Mouse (Mus musculus) heart, embryonic 12.5 days (tissue): ENCODE measurements around the gene Tmem163. TPM values are rescaled to one million over a fixed set of nuclear protein-coding genes. Genes with fewer than 3 reads are reported as not detected.

Source experiments
- ATAC-seq: fragments of 200-750 bp; cut with Nextera tagmentation; 2 replicates; pipeline ENCODE4 v1.8.0; 2017; ENCODE audit warnings: moderate TSS enrichment, moderate library complexity; ENCODE audit not compliant: insufficient number of reproducible peaks, low FRiP score
- H3K27ac ChIP-seq: fragments of 300-500 bp; sonication (generic); 2 replicates; pipeline ENCODE4 v1.5.1; 2016; ENCODE audit warnings: mild to moderate bottlenecking, moderate library complexity; ENCODE audit not compliant: poor library complexity, severe bottlenecking
- H3K27me3 ChIP-seq: fragments of 300-500 bp; sonication (generic); replicated peaks from 2 replicates; pipeline ENCODE4 v1.6.1; 2016; ENCODE audit warnings: mild to moderate bottlenecking, moderate library complexity
- H3K36me3 ChIP-seq: fragments of 300-500 bp; sonication (generic); 2 replicates; pipeline ENCODE4 v1.6.1; 2016; ENCODE audit warnings: mild to moderate bottlenecking, moderate library complexity
- H3K4me1 ChIP-seq: fragments of 300-500 bp; sonication (generic); replicated peaks from 2 replicates; pipeline ENCODE4 v1.6.1; 2016; ENCODE audit warnings: mild to moderate bottlenecking
- H3K4me2 ChIP-seq: fragments of 300-500 bp; sonication (generic); 2 replicates; pipeline ENCODE4 v1.6.1; 2016; ENCODE audit warnings: mild to moderate bottlenecking, moderate library complexity
- H3K4me3 ChIP-seq: fragments of 300-500 bp; sonication (generic); 2 replicates; pipeline ENCODE4 v1.5.1; 2016; ENCODE audit warnings: mild to moderate bottlenecking
- H3K9ac ChIP-seq: fragments of 300-500 bp; sonication (generic); 2 replicates; pipeline ENCODE4 v1.6.1; 2016; ENCODE audit warnings: mild to moderate bottlenecking, moderate library complexity
- H3K9me3 ChIP-seq: fragments of 300-500 bp; sonication (generic); replicated peaks from 2 replicates; pipeline ENCODE4 v1.6.1; 2016; ENCODE audit warnings: mild to moderate bottlenecking, moderate library complexity
- WGBS: fragments of 180-500 bp; shearing (Covaris S2); methylation state at CpG from one replicate; pipeline ENCODE4 v1.1.7; 2016; 5-methylcytosine and 5-hydroxymethylcytosine counted together
- polyA plus RNA-seq: library from polyadenylated mRNA; unstranded; fragments of >200 nt; fragmentation: Nextera tagmentation; extraction: Ambion mirVana; gene quantifications from 2 replicates; pipeline ENCODE4 v1.2.1, GENCODE M21; 2016

The Tmem163 gene
- polyA plus RNA-seq, 1 experiment from 2014 or later: 35.0 TPM

DNA sequence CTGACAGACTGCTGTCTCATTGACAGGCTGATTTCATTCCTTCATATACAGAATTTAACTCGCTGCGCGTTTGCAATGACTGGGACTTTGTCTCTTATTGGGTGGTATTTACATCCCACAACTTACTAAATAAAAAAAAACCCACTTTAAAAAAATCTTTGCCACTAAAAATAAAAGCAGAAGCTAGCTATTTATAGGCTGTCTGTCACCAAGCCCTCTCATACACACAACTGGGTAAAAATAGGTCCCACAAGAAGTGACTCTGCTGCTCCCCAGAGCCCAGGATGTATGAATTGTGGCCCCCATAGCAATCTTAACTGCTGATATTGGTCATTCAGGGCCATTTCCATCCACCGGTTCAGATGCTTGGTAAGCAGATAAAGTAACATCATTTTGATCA is 83.2 kb downstream of the Tmem163 start:
- H3K36me3 ChIP-seq: no peaks in the 10 kb centered on the region
- no peak overlapping the region for H3K4me3 ChIP-seq
- H3K27me3 ChIP-seq: no peaks in the 10 kb centered on the region
- ATAC-seq: no peak
- peak overlapping the region; percentile 82 for H3K27ac ChIP-seq
- H3K4me1 ChIP-seq: peaks cover 21% of the 10 kb centered on the region
- H3K9me3 ChIP-seq: no peaks in the 10 kb centered on the region
- H3K4me2 ChIP-seq: no peak overlapping the region
- WGBS: 48% methylated on average over 4 of the region's 4 CpGs
- H3K9ac ChIP-seq: no peak overlapping the region

GRCm38 (mm10) chr1:127595735-127596134 is 83.6 kb downstream of the Tmem163 start:
- H3K27me3 ChIP-seq: no peaks in the 10 kb centered on the region
- no peak overlapping the region for H3K4me3 ChIP-seq
- H3K27ac ChIP-seq: peak overlapping the region; percentile 77
- H3K9me3 ChIP-seq: no peaks in the 10 kb centered on the region
- WGBS: 24% methylated on average over 1 of the region's 1 CpGs
- ATAC-seq: no peak
- H3K36me3 ChIP-seq: no peaks in the 10 kb centered on the region
- H3K4me2 ChIP-seq: no peak overlapping the region
- H3K4me1 ChIP-seq: peaks cover 21% of the 10 kb centered on the region
- H3K9ac ChIP-seq: peak overlapping the region; percentile 19; the same call in 1 of the 2 replicates

- no peak overlapping the region for H3K27ac ChIP-seq
- H3K4me3 ChIP-seq: no peak overlapping the region
- H3K4me2 ChIP-seq: no peak overlapping the region
Measured at GRCm38 (mm10) chr1:127589542-127589941, 89.8 kb downstream of the Tmem163 start.

DNA sequence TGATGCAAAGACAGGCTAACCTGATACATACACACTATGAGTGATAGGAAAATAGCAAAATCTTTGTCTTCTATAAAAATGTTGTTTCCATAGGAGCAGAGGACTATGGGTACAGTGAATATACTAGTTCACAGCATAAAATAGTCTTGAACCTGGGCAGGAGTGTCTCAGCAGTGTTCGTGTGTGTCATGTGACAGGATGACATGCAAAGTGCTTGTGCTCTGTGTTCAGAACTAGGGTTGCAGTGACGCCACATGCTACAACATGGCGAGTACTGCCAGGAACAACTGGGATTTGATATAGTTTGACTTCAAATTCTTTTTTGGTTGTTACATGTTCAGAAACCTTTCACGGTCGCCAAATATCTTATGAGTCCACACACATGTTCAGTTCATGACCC is 92.3 kb downstream of the Tmem163 start:
- Histone ChIP-seq H3K4me1 (peaks cover 10% of the 10 kb centered on the region), H3K9ac (no peak overlapping the region), H3K27ac (no peak overlapping the region), H3K4me3 (no peak overlapping the region), H3K4me2 (no peak overlapping the region), H3K9me3 (no peaks in the 10 kb centered on the region), H3K36me3 (no peaks in the 10 kb centered on the region), H3K27me3 (no peaks in the 10 kb centered on the region)
- ATAC-seq: no peak
- 84% methylated on average over 5 of the region's 5 CpGs for WGBS

More at GRCm38 (mm10) chr1:127589542-127589941, 89.8 kb downstream of the Tmem163 start:
- H3K9me3 ChIP-seq: no peaks in the 10 kb centered on the region
- ATAC-seq: no peak
- no peaks in the 10 kb centered on the region for H3K27me3 ChIP-seq
- H3K36me3 ChIP-seq: no peaks in the 10 kb centered on the region
- peaks cover 10% of the 10 kb centered on the region for H3K4me1 ChIP-seq
- WGBS: 49% methylated on average over 3 of the region's 3 CpGs
- H3K9ac ChIP-seq: no peak overlapping the region

DNA sequence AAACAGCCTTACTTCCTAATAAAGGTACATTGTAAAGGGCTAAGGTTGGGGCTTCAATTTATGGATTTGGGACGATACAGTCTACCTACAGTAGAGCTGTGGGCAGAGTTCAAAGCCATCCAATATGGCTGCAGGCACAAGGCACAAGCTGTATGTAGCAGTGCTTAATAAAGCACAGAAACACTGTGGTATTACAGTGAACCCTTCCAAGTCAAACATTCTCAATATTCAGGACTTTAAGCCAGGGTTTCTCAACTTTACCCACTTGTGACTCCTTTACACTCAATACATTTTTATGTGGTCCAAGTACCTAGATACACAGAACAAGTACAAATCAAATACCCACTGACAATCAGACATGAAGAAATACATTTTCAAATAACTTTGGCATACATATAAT is 93.2 kb downstream of the Tmem163 start:
- Histone ChIP-seq H3K27ac (no peak overlapping the region), H3K36me3 (no peaks in the 10 kb centered on the region), H3K9ac (no peak overlapping the region), H3K9me3 (no peaks in the 10 kb centered on the region), H3K4me3 (no peak overlapping the region), H3K27me3 (no peaks in the 10 kb centered on the region), H3K4me2 (no peak overlapping the region), H3K4me1 (peaks cover 10% of the 10 kb centered on the region)
- 87% methylated on average over 1 of the region's 1 CpGs for WGBS
- no peak for ATAC-seq

DNA sequence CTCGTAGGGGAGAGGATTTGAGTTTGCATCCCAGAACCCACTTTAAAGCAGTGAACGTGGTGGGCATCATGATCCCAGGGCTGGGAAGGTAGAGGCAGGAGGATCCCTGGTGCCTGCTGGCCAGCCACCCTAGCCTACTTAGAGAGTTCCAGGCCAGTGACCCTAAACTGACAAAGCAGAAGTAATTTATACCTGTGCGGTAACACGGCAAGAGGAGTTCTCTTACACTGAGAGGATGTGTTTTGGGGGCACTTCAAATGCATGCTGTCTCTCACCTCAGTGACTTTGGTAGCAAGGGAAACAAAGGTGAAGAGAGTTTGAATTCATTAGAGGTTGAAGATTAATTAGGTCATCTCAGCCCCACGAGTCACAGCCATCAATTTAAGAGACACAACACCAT is 101.4 kb downstream of the Tmem163 start:
- 74% methylated on average over 5 of the region's 5 CpGs for WGBS
- no peak overlapping the region for H3K4me2 ChIP-seq

DNA sequence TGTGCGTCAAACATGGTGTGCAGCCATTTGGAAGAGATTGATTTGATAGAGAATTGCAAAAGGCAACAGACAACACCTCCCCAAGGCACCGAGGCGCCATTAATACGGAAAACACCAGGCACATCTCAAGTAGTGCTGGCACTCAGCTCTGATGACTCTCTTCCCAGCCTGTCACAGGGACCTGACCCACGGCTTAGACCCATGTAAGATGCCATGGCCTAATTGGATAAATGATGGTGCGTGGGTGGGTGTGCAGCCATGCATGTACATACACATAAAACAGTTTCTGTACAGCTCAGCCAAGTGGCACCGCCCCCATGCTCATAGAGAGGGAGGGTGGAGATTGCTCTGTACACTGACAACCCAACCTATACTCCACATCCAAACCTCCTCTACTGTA is 102.3 kb downstream of the Tmem163 start:
- H3K27ac ChIP-seq: no peak overlapping the region
- no peak for ATAC-seq
- no peaks in the 10 kb centered on the region for H3K36me3 ChIP-seq
- WGBS: 84% methylated on average over 7 of the region's 7 CpGs
- H3K27me3 ChIP-seq: no peaks in the 10 kb centered on the region
- H3K4me3 ChIP-seq: no peak overlapping the region
- no peak overlapping the region for H3K9ac ChIP-seq
- H3K9me3 ChIP-seq: no peaks in the 10 kb centered on the region
- H3K4me2 ChIP-seq: no peak overlapping the region
- peaks cover 14% of the 10 kb centered on the region for H3K4me1 ChIP-seq

More for the DNA sequence above, 101.4 kb downstream of the Tmem163 start:
- no peaks in the 10 kb centered on the region for H3K9me3 ChIP-seq
- H3K4me1 ChIP-seq: peaks cover 14% of the 10 kb centered on the region
- no peak for ATAC-seq
- no peaks in the 10 kb centered on the region for H3K36me3 ChIP-seq
- no peak overlapping the region for H3K9ac ChIP-seq
- no peak overlapping the region for H3K4me3 ChIP-seq
- H3K27ac ChIP-seq: no peak overlapping the region
- no peaks in the 10 kb centered on the region for H3K27me3 ChIP-seq

DNA sequence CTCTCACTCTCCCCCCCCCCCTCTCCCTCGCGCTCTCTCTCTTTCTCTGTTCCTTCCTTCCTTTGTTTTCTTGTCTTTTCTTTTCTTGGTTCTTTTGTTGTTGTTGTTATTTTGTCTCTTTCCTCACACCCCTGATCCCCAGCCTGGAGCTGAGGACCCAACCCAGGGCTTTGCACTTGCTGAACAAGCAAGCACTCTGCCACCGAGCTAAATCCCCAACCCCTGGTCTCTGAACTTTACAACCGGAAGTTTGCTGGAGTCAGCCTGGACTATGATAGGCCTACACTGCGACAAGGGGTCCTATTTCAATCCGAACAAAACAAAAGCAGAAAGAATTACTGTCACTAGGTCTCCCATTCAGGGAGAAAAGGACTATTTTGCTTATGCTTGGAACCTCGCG is 102.8 kb downstream of the Tmem163 start:
- peaks cover 14% of the 10 kb centered on the region for H3K4me1 ChIP-seq
- no peak overlapping the region for H3K27ac ChIP-seq
- no peaks in the 10 kb centered on the region for H3K36me3 ChIP-seq
- H3K27me3 ChIP-seq: no peaks in the 10 kb centered on the region
- H3K9me3 ChIP-seq: no peaks in the 10 kb centered on the region
- WGBS: 54% methylated on average over 8 of the region's 8 CpGs
- H3K9ac ChIP-seq: no peak overlapping the region
- ATAC-seq: no peak
- H3K4me3 ChIP-seq: no peak overlapping the region
- H3K4me2 ChIP-seq: no peak overlapping the region

- Histone ChIP-seq H3K9me3 (no peaks in the 10 kb centered on the region), H3K9ac (no peak overlapping the region), H3K36me3 (no peaks in the 10 kb centered on the region), H3K4me3 (no peak overlapping the region), H3K27me3 (no peaks in the 10 kb centered on the region), H3K27ac (no peak overlapping the region), H3K4me2 (no peak overlapping the region), H3K4me1 (peaks cover 14% of the 10 kb centered on the region)
- WGBS: 42% methylated on average over 3 of the region's 3 CpGs
- peak; percentile 42; the same call in 1 of the 2 replicates for ATAC-seq
Measured at GRCm38 (mm10) chr1:127576143-127576542, 103.2 kb downstream of the Tmem163 start.

DNA sequence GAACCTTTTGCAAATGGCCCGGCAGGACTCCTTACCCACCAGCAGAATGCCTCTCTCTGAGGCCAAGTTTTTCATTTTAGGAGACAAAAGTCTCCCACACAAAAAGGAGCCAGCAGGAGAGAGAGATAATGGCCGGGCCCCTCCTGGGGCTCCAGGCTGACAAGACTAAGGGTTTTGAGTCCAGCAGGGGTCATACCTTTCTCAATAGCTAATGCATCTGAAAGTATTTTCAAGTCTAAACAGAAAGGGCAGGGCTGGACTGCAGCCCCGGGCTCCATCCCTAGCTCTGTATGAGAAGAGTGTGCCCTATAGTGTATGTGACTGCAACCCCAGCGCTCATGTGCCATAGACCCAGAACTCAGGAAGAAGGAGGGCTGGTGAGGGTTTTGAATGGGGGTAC is 103.7 kb downstream of the Tmem163 start:
- Histone ChIP-seq H3K4me2 (no peak overlapping the region), H3K27me3 (no peaks in the 10 kb centered on the region), H3K4me3 (no peak overlapping the region), H3K9ac (no peak overlapping the region), H3K9me3 (no peaks in the 10 kb centered on the region), H3K4me1 (peaks cover 14% of the 10 kb centered on the region), H3K27ac (no peak overlapping the region), H3K36me3 (no peaks in the 10 kb centered on the region)
- ATAC-seq: no peak
- WGBS: 20% methylated on average over 4 of the region's 4 CpGs

DNA sequence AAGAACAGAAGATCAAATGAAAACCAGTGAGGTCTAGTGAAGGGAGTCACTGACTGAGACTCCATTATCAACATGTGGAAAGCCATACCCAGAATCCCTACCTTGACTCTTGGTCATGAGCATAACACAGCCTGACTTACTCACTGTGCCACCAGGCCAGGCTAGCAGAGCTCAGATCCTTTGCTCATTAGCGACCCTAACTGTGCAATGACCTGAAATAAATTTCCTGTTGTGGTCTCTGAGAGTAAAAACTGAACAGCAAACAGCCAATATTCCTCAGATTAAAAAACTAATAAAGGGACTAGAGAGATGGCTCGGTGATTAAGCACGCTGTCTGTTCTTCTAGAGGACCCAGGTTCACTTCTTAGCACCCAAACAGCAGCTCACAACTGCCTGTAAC is 106.2 kb downstream of the Tmem163 start:
- H3K4me3 ChIP-seq: no peak overlapping the region
- H3K4me2 ChIP-seq: no peak overlapping the region
- 78% methylated on average over 3 of the region's 3 CpGs for WGBS
- peaks cover 9% of the 10 kb centered on the region for H3K4me1 ChIP-seq
- no peaks in the 10 kb centered on the region for H3K27me3 ChIP-seq
- no peaks in the 10 kb centered on the region for H3K36me3 ChIP-seq
- no peak overlapping the region for H3K27ac ChIP-seq
- no peak for ATAC-seq
- no peak overlapping the region for H3K9ac ChIP-seq
- peaks cover 6% of the 10 kb centered on the region; the same call in 1 of the 2 replicates for H3K9me3 ChIP-seq

- no peak overlapping the region for H3K4me2 ChIP-seq
- peaks cover 6% of the 10 kb centered on the region; the same call in 1 of the 2 replicates for H3K9me3 ChIP-seq
- WGBS: 69% methylated on average over 3 of the region's 3 CpGs
Measured at GRCm38 (mm10) chr1:127568641-127569040, 110.7 kb downstream of the Tmem163 start.

More at GRCm38 (mm10) chr1:127568641-127569040, 110.7 kb downstream of the Tmem163 start:
- Histone ChIP-seq H3K4me3 (no peak overlapping the region), H3K4me1 (no peaks in the 10 kb centered on the region), H3K9ac (no peak overlapping the region), H3K36me3 (no peaks in the 10 kb centered on the region), H3K27ac (no peak overlapping the region), H3K27me3 (no peaks in the 10 kb centered on the region)
- no peak for ATAC-seq
